Mouse (Mus musculus) liver, embryonic 14 days (tissue): ENCODE data around the gene Gm29797. TPM values are rescaled to one million over a fixed set of nuclear protein-coding genes. Genes with fewer than 3 reads are reported as not detected.

ENCODE experiments used
- polyA plus RNA-seq: library from polyadenylated mRNA; depleted of rRNA; stranded (reverse); fragments of >200 nt; gene quantifications from 2 replicates; pipeline ENCODE4 v1.2.3, GENCODE M21; 2012; rRNA removed

The Gm29797 gene
- polyA plus RNA-seq: not detected in 2 replicates

DNA sequence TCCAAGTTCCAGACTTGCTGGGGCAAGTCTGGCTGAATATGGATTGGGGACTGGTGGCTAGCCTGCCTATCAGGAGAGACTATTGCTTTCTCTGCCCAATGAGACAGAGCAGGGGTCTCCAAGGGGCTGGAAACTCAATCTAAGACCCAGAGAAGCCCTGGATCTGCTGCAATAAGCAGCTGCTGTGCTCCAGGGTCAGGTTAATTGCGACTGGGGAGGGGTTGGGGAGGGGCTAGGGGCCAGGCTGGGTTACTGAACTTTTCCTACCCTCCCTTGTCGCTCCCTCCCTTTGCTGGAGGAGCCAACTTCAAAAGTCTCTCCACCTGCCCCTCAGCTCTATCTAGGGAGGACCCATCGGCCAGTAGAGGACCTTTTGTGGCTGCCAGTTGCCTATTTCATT is at the start of gene Gm29797:
Gm29797 (plus strand) TSS at position 301 of the 400 bp plus-strand sequence.

DNA sequence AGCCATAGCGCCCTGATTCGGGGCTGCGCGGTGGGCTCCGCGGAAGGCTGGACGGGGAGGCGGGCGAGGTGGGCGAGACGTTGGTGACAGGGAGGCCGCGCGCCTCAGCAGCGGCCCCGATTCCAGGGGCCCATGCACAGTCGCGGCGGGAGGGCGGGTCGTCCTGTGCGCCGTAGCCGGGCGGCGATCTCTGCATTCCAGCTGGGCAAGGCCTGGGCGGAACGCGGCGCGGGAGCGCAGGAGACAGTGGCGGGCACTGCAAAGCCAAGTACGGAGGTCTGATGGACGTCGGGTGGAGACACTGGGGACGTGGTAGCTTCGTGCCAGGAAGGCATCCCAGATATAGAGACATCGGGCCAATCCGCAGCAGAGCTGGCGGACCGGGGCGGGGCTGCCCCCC is 14.5 kb downstream of the Gm29797 start, which contains the start of gene Sox18:
Sox18 (minus strand) TSS at position 315 of the 400 bp plus-strand sequence.

DNA sequence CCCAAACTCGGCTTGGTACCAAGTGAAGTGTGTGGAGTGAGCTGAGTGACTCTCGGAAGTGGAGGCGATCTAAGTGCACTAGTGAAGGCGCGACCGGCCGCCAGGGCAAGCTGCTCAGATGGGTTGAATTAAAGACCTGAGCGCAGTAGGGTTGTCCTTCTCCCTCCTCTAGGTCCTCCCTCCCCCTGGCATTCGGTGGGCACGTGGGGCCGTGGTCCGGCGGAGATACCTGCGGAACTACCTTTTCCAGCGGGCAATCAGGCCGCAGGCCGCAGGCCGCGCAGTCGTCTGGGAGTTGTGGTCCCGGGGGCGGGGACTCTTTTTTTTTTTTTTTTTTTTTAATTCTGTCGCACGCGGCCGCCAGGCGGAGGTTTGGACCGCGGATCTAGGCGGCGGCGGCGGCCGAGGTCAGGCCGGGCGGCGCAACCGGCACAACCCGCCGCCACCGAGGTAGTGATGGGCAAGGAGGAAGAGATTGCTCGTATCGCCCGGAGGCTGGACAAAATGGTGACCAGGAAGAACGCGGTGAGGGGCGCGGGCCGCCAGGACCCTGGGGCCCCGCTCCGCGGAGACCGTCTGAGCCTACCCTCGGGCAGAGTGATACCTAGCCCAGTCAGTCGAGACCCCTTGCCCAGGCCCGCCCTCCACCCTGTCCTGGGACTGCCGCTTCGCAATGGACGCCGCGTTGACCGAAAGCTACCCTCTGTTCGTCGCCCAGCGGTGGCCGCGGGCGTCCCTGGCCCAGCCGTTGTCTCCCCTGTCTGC is 23.3 kb downstream of the Gm29797 start, which contains the start of gene Tcea2:
Tcea2 (plus strand) TSS at position 360 of the 765 bp plus-strand sequence.

DNA sequence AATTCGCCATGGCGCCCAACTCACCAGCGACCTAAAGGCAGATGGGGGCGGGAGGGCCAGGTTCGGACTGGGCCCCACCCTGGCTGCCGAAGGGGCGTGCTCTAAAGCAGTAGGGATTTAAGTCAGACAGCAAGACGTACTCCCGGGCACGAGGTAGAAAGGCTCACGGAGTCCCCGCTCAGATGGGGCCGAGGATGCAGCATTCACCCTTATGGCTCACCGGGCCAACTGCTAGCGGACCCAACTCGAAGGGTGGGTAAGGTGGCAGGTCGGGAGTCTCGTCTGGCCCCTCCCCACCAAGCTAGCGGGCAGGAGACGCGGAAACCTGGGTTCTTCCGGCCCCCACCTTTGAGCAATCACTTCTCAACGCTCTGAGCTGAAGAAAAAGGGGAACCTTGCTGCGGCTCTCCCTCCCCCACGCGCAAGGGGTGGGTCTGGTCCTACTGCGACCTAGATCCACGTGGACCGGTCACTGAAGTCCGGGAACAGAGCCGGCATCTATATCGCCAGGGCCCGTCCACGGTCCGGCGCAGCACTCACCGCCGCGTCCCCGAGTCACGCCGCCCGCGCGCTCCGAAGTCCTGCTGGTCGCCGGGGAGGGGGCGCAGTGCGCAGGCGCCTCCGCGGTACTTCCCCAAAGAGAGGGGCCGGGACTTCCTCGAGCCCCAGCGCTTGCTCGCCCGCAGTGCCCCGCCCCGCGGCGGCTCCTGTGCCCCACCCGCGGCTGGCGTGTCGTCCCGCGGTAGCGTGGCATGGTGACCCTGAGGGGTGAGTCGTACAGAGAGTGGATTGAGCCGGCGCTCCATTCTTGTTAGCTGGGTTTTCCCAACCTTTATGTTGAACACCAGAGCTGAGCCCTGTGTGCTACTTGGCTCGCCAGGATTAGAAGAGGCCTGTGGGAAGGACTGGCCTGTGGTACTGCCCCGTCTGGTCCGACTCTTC is 36.8 kb downstream of the Gm29797 start, which contains the start of gene Rgs19:
Rgs19 (minus strand) TSS at position 639 of the 942 bp plus-strand sequence.

DNA sequence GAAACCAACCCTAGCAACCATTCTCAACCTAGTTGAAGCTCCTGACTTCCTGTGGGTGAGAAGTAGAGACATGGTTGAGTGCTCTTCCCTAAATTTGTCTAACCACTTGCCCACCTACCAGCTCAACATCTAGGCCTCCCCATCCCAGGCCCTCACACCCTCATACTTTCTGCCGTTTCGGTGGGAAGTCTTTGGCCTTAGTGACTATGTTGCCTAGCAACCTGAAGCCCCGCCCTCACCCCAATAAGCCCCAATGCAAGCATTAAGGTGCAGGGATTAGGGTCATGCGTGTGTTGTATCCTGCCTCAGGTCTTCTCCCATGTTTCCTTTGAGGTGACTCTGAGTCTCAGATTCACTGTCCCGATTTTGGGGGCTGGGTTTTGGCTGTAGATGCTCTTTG is 41.4 kb downstream of the Gm29797 start, which contains the start of gene Lkaaear1:
Lkaaear1 (minus strand) TSS at position 202 of the 400 bp plus-strand sequence.

Other genes starting within 250 kb of the Gm29797 start
- gene Zbtb46, start 197.6 kb upstream of the Gm29797 start, polyA plus RNA-seq: 5.1 and 5.7 TPM in 2 replicates
- gene Abhd16b, start 163.8 kb upstream of the Gm29797 start, polyA plus RNA-seq: not detected in 2 replicates
- gene Tpd52l2, start 159.9 kb upstream of the Gm29797 start, polyA plus RNA-seq: 37.2 and 38.2 TPM in 2 replicates
- gene Dnajc5, start 136.5 kb upstream of the Gm29797 start, polyA plus RNA-seq: 12.5 and 16.1 TPM in 2 replicates
- gene Uckl1, start 72.1 kb upstream of the Gm29797 start, polyA plus RNA-seq: 30.4 and 33.8 TPM in 2 replicates
- 16.7 and 17.2 TPM in 2 replicates for gene Prpf6, start 65.2 kb upstream of the Gm29797 start, polyA plus RNA-seq
- gene Zfp512b, start 64.2 kb upstream of the Gm29797 start, polyA plus RNA-seq: 9.4 and 10.4 TPM in 2 replicates
- 1.3 and 1.4 TPM in 2 replicates for gene Samd10, start 57.8 kb upstream of the Gm29797 start, polyA plus RNA-seq
- 3.7 and 5.7 TPM in 2 replicates for gene Sox18, start 14.6 kb downstream of the Gm29797 start, polyA plus RNA-seq
- 3.2 and 3.4 TPM in 2 replicates for gene Tcea2, start 23.3 kb downstream of the Gm29797 start, polyA plus RNA-seq
- gene Rgs19, start 36.9 kb downstream of the Gm29797 start, polyA plus RNA-seq: 17.2 and 17.9 TPM in 2 replicates
- not detected in 2 replicates for gene Lkaaear1, start 41.4 kb downstream of the Gm29797 start, polyA plus RNA-seq
- 0.07 and 0.15 TPM in 2 replicates for gene Oprl1, start 58.0 kb downstream of the Gm29797 start, polyA plus RNA-seq
- 0.01 and 0.02 TPM in 2 replicates for gene Myt1, start 106.3 kb downstream of the Gm29797 start, polyA plus RNA-seq
- gene Pcmtd2, start 180.8 kb downstream of the Gm29797 start, polyA plus RNA-seq: 9.6 and 10.7 TPM in 2 replicates
- 14.3 and 15.8 TPM in 2 replicates for gene Polr3k, start 207.3 kb downstream of the Gm29797 start, polyA plus RNA-seq